Mouse (Mus musculus): ENCODE results near the gene Ttc28. TPM values are rescaled to one million over a fixed set of nuclear protein-coding genes. Genes with fewer than 3 reads are reported as not detected.

Ttc28 gene
- polyA plus RNA-seq, 1 experiment from 2014 or later = 12.9 TPM

DNA sequence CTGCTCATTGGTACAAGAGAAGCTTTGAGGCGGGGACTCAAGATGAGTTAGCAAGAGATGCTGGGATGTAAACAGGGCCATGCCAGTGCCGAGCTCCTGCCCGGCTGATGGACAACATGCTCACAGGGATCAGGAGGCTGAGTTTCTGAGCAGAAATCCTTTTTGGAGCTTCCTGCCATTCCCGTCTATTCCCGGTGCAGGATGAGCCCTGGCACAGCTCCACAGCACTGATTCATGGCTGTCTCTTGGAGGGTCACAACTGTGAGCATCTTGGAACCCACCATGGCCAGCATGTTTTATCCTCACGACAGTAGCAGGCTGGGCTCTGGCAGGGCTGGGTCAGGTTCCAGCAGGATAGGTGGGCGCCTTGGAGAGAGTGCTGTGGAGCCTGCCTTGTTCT is 384.9 kb downstream of the Ttc28 start:
- H3K36me3 ChIP-seq (ENCODE audit: control insufficient read depth, insufficient read depth, low read length) = peaks cover 6% of the 10 kb centered on the region
- WGBS = 88% methylated on average over 7 of the region's 7 CpGs
- H3K9ac ChIP-seq (ENCODE audit: low read length) = no peak overlapping the region
- no peaks in the 10 kb centered on the region for H3K27me3 ChIP-seq (ENCODE audit: control insufficient read depth, insufficient read depth, low read length)
- DNase-seq (ENCODE audit: low spot score) (no peak), ATAC-seq (ENCODE audit: insufficient number of reproducible peaks, low FRiP score, low TSS enrichment, low read depth) (no peak)
- H3K4me2 ChIP-seq (ENCODE audit: low read depth, severe bottlenecking) = no peak overlapping the region
- 0 out of 2 replicates have a peak, but pooled peaks cover 2% of the 10 kb centered on the region for H3K9me3 ChIP-seq (ENCODE audit: control insufficient read depth, low read length)
- no peak overlapping the region for H3K27ac ChIP-seq (replicated peaks; ENCODE audit: low read depth, low read length)
- H3K4me1 ChIP-seq (ENCODE audit: control insufficient read depth, insufficient read depth, low read length) = peaks cover 14% of the 10 kb centered on the region
- no peak overlapping the region for H3K4me3 ChIP-seq (ENCODE audit: low read depth, low read length)

DNA sequence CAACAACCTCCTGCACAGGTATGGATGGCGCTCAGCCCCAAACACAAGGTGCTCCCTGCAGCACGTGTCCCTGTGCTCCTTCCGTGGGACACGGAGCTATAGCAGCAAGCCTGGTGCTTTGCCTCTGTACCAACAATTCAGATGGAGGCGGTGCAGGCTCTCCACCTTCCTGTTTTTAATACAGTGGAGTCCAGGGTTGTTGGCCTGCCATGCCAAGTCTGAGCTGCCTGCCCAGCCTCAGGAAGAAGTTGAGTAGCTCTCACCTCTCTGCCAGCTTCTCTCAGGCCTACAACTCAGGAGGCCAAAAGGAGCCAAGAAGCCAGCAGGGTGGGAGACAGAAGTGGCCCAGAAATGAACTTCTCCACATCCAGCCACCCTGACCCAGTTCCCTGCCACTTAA is 387.1 kb downstream of the Ttc28 start:
- Histone ChIP-seq H3K9ac (ENCODE audit: low read length) (no peak overlapping the region), H3K4me3 (ENCODE audit: low read depth, low read length) (no peak overlapping the region), H3K36me3 (ENCODE audit: control insufficient read depth, insufficient read depth, low read length) (peaks cover 6% of the 10 kb centered on the region), H3K27me3 (ENCODE audit: control insufficient read depth, insufficient read depth, low read length) (no peaks in the 10 kb centered on the region), H3K27ac (replicated peaks; ENCODE audit: low read depth, low read length) (no peak overlapping the region), H3K4me2 (ENCODE audit: low read depth, severe bottlenecking) (no peak overlapping the region), H3K4me1 (ENCODE audit: control insufficient read depth, insufficient read depth, low read length) (peaks cover 14% of the 10 kb centered on the region), H3K9me3 (ENCODE audit: control insufficient read depth, low read length) (0 out of 2 replicates have a peak, but pooled peaks cover 2% of the 10 kb centered on the region)
- DNase-seq (ENCODE audit: low spot score) (no peak), ATAC-seq (ENCODE audit: insufficient number of reproducible peaks, low FRiP score, low TSS enrichment, low read depth) (no peak)
- 97% methylated on average over 5 of the region's 5 CpGs for WGBS

DNA sequence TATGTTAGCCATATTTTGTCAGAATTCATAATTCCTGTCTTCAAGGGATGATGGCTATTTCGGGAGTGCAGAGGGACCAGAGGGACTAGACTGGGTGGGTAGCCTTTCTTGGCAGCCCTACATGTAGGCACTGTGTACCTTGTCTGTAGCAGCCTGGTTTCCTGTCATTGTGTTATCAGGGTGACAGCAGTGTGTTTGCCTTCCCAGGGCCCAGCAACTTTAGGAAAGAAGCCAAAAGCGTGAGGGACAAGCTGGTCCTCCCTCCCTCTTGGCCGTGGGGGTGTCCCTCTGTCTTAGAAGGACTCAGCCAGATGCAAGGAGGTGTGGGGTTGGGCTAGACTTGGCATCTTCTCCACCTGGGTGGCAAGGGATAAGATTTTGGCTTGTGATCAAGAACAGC is 387.5 kb downstream of the Ttc28 start:
- WGBS = 81% methylated on average over 3 of the region's 3 CpGs
- no peaks in the 10 kb centered on the region for H3K27me3 ChIP-seq (ENCODE audit: control insufficient read depth, insufficient read depth, low read length)
- H3K9ac ChIP-seq (ENCODE audit: low read length) = no peak overlapping the region
- peaks cover 6% of the 10 kb centered on the region for H3K36me3 ChIP-seq (ENCODE audit: control insufficient read depth, insufficient read depth, low read length)
- DNase-seq (ENCODE audit: low spot score) (no peak), ATAC-seq (ENCODE audit: insufficient number of reproducible peaks, low FRiP score, low TSS enrichment, low read depth) (no peak)
- 0 out of 2 replicates have a peak, but pooled peaks cover 2% of the 10 kb centered on the region for H3K9me3 ChIP-seq (ENCODE audit: control insufficient read depth, low read length)
- no peak overlapping the region for H3K4me2 ChIP-seq (ENCODE audit: low read depth, severe bottlenecking)
- H3K4me1 ChIP-seq (ENCODE audit: control insufficient read depth, insufficient read depth, low read length) = peaks cover 14% of the 10 kb centered on the region
- no peak overlapping the region for H3K27ac ChIP-seq (replicated peaks; ENCODE audit: low read depth, low read length)
- no peak overlapping the region for H3K4me3 ChIP-seq (ENCODE audit: low read depth, low read length)

DNA sequence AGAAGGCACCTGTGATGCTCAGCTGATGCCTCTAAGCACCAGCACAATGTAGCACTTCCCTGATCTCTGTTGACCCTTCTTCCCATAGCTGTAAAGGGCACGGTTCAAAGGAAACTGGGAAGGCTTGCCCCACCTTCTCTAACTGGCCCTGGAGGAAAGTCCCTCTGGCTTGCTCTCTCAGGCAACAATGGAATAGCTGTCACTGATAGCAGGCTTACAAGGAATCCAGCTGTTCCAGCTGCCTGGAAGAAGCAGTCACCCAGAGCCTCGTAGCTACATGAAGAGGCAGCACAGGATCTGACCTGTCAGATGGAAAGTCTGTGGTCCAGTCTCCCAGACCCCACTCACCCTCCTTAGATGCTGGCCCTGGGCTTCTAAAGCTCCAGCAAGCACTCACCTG is 389.2 kb downstream of the Ttc28 start:
- no peak overlapping the region for H3K4me3 ChIP-seq (ENCODE audit: low read depth, low read length)
- H3K27ac ChIP-seq (replicated peaks; ENCODE audit: low read depth, low read length) = no peak overlapping the region
- ATAC-seq (ENCODE audit: insufficient number of reproducible peaks, low FRiP score, low TSS enrichment, low read depth) = no peak
- no peaks in the 10 kb centered on the region for H3K4me1 ChIP-seq (ENCODE audit: control insufficient read depth, insufficient read depth, low read length)
- no peak overlapping the region for H3K9ac ChIP-seq (ENCODE audit: low read length)
- H3K4me2 ChIP-seq (ENCODE audit: low read depth, severe bottlenecking) = no peak overlapping the region
- no peak for DNase-seq (ENCODE audit: low spot score)
- no peaks in the 10 kb centered on the region for H3K27me3 ChIP-seq (ENCODE audit: control insufficient read depth, insufficient read depth, low read length)
- 0 out of 2 replicates have a peak, but pooled peaks cover 2% of the 10 kb centered on the region for H3K9me3 ChIP-seq (ENCODE audit: control insufficient read depth, low read length)
- H3K36me3 ChIP-seq (ENCODE audit: control insufficient read depth, insufficient read depth, low read length) = peaks cover 6% of the 10 kb centered on the region
- 28% methylated on average over 2 of the region's 2 CpGs for WGBS

DNA sequence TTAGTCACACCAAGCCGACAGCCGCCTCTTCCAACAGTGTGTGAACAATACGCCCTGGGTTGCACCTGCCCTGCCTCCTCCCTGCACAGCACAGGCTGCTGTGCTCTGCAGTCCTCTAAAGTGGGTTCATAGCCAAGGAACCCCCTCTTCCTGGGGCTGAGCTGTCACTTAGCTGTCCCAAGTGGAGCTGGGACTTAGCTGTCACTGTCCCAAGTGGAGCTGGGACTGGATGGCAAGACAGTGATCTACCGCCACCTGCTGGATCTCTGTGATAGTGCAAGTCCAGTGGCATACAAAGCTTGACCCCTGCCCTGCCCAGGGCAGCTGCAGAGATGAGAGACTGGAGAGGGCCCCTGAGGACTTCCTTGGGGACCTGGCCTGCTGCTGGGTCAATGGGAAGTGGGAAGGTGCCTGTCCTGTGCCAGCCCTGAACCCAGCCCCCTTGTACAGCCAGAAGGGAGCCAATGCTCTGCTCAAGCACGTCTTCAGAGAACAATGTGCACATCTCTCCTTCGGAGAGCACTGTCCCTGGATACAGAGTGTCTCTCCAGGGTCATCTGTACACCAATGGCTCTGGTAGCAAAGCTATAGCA is 390.1 kb downstream of the Ttc28 start:
- H3K4me2 ChIP-seq (ENCODE audit: low read depth, severe bottlenecking) = no peak overlapping the region
- H3K27me3 ChIP-seq (ENCODE audit: control insufficient read depth, insufficient read depth, low read length) = no peaks in the 10 kb centered on the region
- H3K9me3 ChIP-seq (ENCODE audit: control insufficient read depth, low read length) = 0 out of 2 replicates have a peak, but pooled peaks cover 2% of the 10 kb centered on the region
- ATAC-seq (ENCODE audit: insufficient number of reproducible peaks, low FRiP score, low TSS enrichment, low read depth) (no peak), DNase-seq (ENCODE audit: low spot score) (peak; percentile 90)
- peaks cover 6% of the 10 kb centered on the region for H3K36me3 ChIP-seq (ENCODE audit: control insufficient read depth, insufficient read depth, low read length)
- H3K4me3 ChIP-seq (ENCODE audit: low read depth, low read length) = no peak overlapping the region
- H3K4me1 ChIP-seq (ENCODE audit: control insufficient read depth, insufficient read depth, low read length) = no peaks in the 10 kb centered on the region
- WGBS = 69% methylated on average over 6 of the region's 6 CpGs
- no peak overlapping the region for H3K9ac ChIP-seq (ENCODE audit: low read length)
- no peak overlapping the region for H3K27ac ChIP-seq (replicated peaks; ENCODE audit: low read depth, low read length)

DNA sequence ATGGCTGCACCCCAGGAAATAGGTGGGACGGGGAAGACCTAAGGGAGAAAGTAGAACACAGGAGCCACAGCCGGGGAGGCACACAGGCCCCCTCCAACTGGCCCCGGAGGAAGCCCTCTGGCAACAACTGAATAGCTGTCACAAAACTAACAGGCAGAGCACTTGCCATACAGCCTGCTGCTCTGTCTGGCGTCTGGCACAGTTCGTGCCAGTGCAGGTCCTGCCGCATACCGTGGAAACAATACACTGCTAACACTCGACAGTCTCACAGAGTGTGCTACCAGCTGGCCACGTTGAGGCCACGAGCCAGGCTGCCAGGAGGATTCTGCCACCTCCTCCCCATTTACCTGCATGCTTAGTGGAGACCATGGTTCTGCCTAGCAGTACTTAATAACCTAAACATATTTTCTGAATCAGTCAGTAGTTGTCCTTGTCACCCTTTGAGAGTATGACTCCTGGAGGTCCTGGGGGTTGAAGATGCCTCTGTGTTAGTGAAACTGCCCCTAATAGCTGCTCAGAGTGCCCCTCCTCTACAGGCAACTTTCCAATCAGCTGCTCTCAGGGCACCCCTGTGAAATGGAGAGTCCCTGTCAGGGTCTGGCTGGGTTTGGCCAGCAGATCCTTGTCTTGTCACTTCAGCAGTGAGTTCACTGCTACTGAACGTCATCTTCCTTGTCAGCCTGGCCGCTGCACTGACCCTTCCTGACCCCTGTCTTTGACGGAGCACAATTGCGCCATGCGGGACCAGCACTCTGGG is 390.8 kb downstream of the Ttc28 start:
- Histone ChIP-seq H3K9ac (ENCODE audit: low read length) (no peak overlapping the region), H3K4me3 (ENCODE audit: low read depth, low read length) (no peak overlapping the region), H3K27ac (replicated peaks; ENCODE audit: low read depth, low read length) (no peak overlapping the region), H3K9me3 (ENCODE audit: control insufficient read depth, low read length) (0 out of 2 replicates have a peak, but pooled peaks cover 2% of the 10 kb centered on the region), H3K27me3 (ENCODE audit: control insufficient read depth, insufficient read depth, low read length) (no peaks in the 10 kb centered on the region), H3K36me3 (ENCODE audit: control insufficient read depth, insufficient read depth, low read length) (peaks cover 6% of the 10 kb centered on the region), H3K4me2 (ENCODE audit: low read depth, severe bottlenecking) (no peak overlapping the region), H3K4me1 (ENCODE audit: control insufficient read depth, insufficient read depth, low read length) (no peaks in the 10 kb centered on the region)
- DNase-seq (ENCODE audit: low spot score) (no peak), ATAC-seq (ENCODE audit: insufficient number of reproducible peaks, low FRiP score, low TSS enrichment, low read depth) (no peak)
- 73% methylated on average over 15 of the region's 15 CpGs for WGBS

DNA sequence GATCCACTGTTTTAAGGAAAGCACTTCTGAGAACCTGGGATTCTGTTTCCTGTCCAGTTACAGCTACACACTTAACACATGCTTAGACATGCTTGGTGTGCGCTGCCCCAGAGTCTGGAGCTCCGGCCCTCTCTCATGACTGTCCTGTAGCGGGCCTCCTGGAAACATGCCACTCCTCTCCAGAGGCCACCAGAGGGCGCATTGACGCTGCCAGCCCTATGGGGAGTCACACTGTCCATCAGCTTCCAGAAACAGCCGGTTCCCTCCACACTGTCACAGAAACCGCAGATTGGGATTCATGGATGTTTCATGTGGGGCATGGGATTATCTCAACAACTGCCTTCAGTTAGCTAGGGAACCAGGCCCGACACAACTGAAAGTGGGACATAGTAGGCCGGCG is 394.0 kb downstream of the Ttc28 start:
- Histone ChIP-seq H3K27me3 (ENCODE audit: control insufficient read depth, insufficient read depth, low read length) (no peaks in the 10 kb centered on the region), H3K36me3 (ENCODE audit: control insufficient read depth, insufficient read depth, low read length) (no peaks in the 10 kb centered on the region; the same call in none of the 2 replicates), H3K9me3 (ENCODE audit: control insufficient read depth, low read length) (no peaks in the 10 kb centered on the region), H3K9ac (ENCODE audit: low read length) (no peak overlapping the region), H3K27ac (replicated peaks; ENCODE audit: low read depth, low read length) (no peak overlapping the region), H3K4me3 (ENCODE audit: low read depth, low read length) (no peak overlapping the region), H3K4me2 (ENCODE audit: low read depth, severe bottlenecking) (no peak overlapping the region), H3K4me1 (ENCODE audit: control insufficient read depth, insufficient read depth, low read length) (no peaks in the 10 kb centered on the region)
- ATAC-seq (ENCODE audit: insufficient number of reproducible peaks, low FRiP score, low TSS enrichment, low read depth) (0 out of 2 replicates have a peak, but pooled peaks have one; percentile 44), DNase-seq (ENCODE audit: low spot score) (peak; percentile 91)
- 30% methylated on average over 10 of the region's 10 CpGs for WGBS

DNA sequence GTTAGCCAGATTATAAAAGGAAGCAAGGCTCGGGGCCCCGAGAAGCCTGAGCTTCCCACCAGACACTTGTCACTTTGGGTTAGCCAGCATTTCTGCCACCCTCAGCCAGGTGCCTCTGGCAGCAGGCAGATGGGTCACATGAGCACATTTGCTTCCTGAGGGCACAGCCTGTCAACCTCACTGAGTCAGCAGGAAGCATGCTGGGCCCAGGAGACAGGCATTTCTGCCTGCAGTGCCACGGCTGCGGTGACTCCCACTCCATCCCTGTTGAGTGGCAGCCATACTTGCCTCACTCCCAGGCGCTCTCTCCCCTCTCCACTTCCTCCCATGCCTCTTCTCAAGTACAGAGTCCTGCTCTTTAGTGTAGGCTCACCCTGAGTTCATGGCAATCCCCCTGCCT is 395.3 kb downstream of the Ttc28 start:
- 75% methylated on average over 5 of the region's 5 CpGs for WGBS
- H3K4me2 ChIP-seq (ENCODE audit: low read depth, severe bottlenecking) = no peak overlapping the region
- H3K36me3 ChIP-seq (ENCODE audit: control insufficient read depth, insufficient read depth, low read length) = no peaks in the 10 kb centered on the region; the same call in none of the 2 replicates
- no peaks in the 10 kb centered on the region for H3K9me3 ChIP-seq (ENCODE audit: control insufficient read depth, low read length)
- ATAC-seq (ENCODE audit: insufficient number of reproducible peaks, low FRiP score, low TSS enrichment, low read depth) (no peak), DNase-seq (ENCODE audit: low spot score) (no peak)
- H3K27ac ChIP-seq (replicated peaks; ENCODE audit: low read depth, low read length) = no peak overlapping the region
- peaks cover 2% of the 10 kb centered on the region; the same call in 1 of the 2 replicates for H3K4me1 ChIP-seq (ENCODE audit: control insufficient read depth, insufficient read depth, low read length)
- no peak overlapping the region for H3K9ac ChIP-seq (ENCODE audit: low read length)
- no peaks in the 10 kb centered on the region for H3K27me3 ChIP-seq (ENCODE audit: control insufficient read depth, insufficient read depth, low read length)
- no peak overlapping the region for H3K4me3 ChIP-seq (ENCODE audit: low read depth, low read length)
